21 mouse cellular contexts compared by ENCODE assay signal in genomic region chr11:50035726-50036125, GRCm38 (mm10). TPM values are rescaled to one million over a fixed set of nuclear protein-coding genes. Genes with fewer than 3 reads are reported as not detected.
DNase-seq lines count a peak whose midpoint lies in the region; ATAC-seq lines count a peak whose summit lies in the region.
"Had no signal": no experiment of that assay in that cellular context is flagged by ENCODE, and none has a peak within 500 bp of the region (broad histone marks: within the 10 kb centered on the region; RNA-seq: fewer than 3 reads in every experiment).

No protein-coding gene starts in this region.

- H3K27ac ChIP-seq in heart, embryonic 11.5 days (ENCODE audit: low read depth, low read length): no peak overlapping the region
- H3K27ac ChIP-seq in liver, embryonic 11.5 days (ENCODE audit: low read depth, low read length): no peak overlapping the region
- no peak overlapping the region for H3K27ac ChIP-seq in liver, embryonic 16.5 days (ENCODE audit: low read length)
- H3K27ac ChIP-seq: embryonic facial prominence, embryonic 12.5 days; forebrain, embryonic 15.5 days; heart, adult 2 months; hindbrain, embryonic 10.5 days; hindbrain, embryonic 15.5 days had no signal

- ATAC-seq in heart, embryonic 11.5 days (replicated peaks; ENCODE audit: insufficient number of reproducible peaks, low FRiP score, low TSS enrichment): no peak
- peak; percentile 57; the same call in 1 of the 2 replicates for ATAC-seq in liver, embryonic 11.5 days (replicated peaks; ENCODE audit: low FRiP score)
- peak; percentile 51; the same call in 1 of the 2 replicates for ATAC-seq in liver, embryonic 16.5 days (ENCODE audit: low read depth)
- no peak for ATAC-seq in cerebellum, adult (ENCODE audit: insufficient number of reproducible peaks, low FRiP score, low TSS enrichment)
- ATAC-seq: activated CD4-positive, CD25-positive, alpha-beta regulatory T cell, adult 4 months; CD4-positive, CD25-positive, alpha-beta regulatory T cell, adult 4 months; forebrain, embryonic 15.5 days; Patski had no signal

- DNase-seq in heart, adult 11 months: peak; percentile 21
- no peak for DNase-seq in liver, embryonic 11.5 days (ENCODE audit: low spot score)
- DNase-seq in yolk sac, embryonic 10.5 days (ENCODE audit: low spot score): peak; percentile 49
- no peak for DNase-seq in thymus, postnatal 36 days
- DNase-seq: adrenal gland, postnatal 14 days; B cell, adult 2 months; cerebellum, adult 8-10 months; cerebellum, postnatal 14 days; gastrocnemius, postnatal 10 days; heart, adult 2 months had no signal

- H3K9me3 ChIP-seq in heart, embryonic 11.5 days (replicated peaks; ENCODE audit: control insufficient read depth, low read length): no peaks in the 10 kb centered on the region
- H3K9me3 ChIP-seq in liver, embryonic 11.5 days (ENCODE audit: control insufficient read depth, low read length): no peaks in the 10 kb centered on the region
- H3K9me3 ChIP-seq in liver, embryonic 16.5 days (replicated peaks; ENCODE audit: control insufficient read depth, low read length): no peaks in the 10 kb centered on the region
- H3K9me3 ChIP-seq: embryonic facial prominence, embryonic 12.5 days; forebrain, embryonic 15.5 days; heart, embryonic 12.5 days; hindbrain, embryonic 10.5 days; hindbrain, embryonic 15.5 days had no signal

- H3K4me2 ChIP-seq in heart, embryonic 11.5 days: no peak overlapping the region
- H3K4me2 ChIP-seq in liver, embryonic 11.5 days: no peak overlapping the region
- no peak overlapping the region for H3K4me2 ChIP-seq in liver, embryonic 16.5 days (ENCODE audit: low read depth, low read length)
- H3K4me2 ChIP-seq: embryonic facial prominence, embryonic 12.5 days; forebrain, embryonic 15.5 days; heart, embryonic 12.5 days; hindbrain, embryonic 15.5 days had no signal

- no peak overlapping the region for H3K4me3 ChIP-seq in heart, embryonic 11.5 days (ENCODE audit: low read depth, low read length)
- no peak overlapping the region for H3K4me3 ChIP-seq in liver, embryonic 11.5 days (ENCODE audit: low read depth, low read length)
- H3K4me3 ChIP-seq in liver, embryonic 16.5 days (ENCODE audit: low read depth, low read length): no peak overlapping the region
- H3K4me3 ChIP-seq: embryonic facial prominence, embryonic 12.5 days; forebrain, embryonic 15.5 days; heart, adult 2 months; heart, embryonic 12.5 days; hindbrain, embryonic 10.5 days; hindbrain, embryonic 15.5 days had no signal

- no peaks in the 10 kb centered on the region for H3K36me3 ChIP-seq in heart, embryonic 11.5 days (ENCODE audit: control insufficient read depth, insufficient read depth, low read length)
- H3K36me3 ChIP-seq in liver, embryonic 11.5 days (ENCODE audit: control insufficient read depth, insufficient read depth, low read length): no peaks in the 10 kb centered on the region
- H3K36me3 ChIP-seq in liver, embryonic 16.5 days (ENCODE audit: control insufficient read depth, insufficient read depth): no peaks in the 10 kb centered on the region
- H3K36me3 ChIP-seq: embryonic facial prominence, embryonic 12.5 days; forebrain, embryonic 15.5 days; heart, embryonic 12.5 days; hindbrain, embryonic 10.5 days; hindbrain, embryonic 15.5 days had no signal

- peaks cover 5% of the 10 kb centered on the region for H3K4me1 ChIP-seq in heart, embryonic 11.5 days (ENCODE audit: control insufficient read depth, insufficient read depth, low read length)
- H3K4me1 ChIP-seq in liver, embryonic 11.5 days (replicated peaks; ENCODE audit: control insufficient read depth, insufficient read depth, low read length): peaks cover 31% of the 10 kb centered on the region
- H3K4me1 ChIP-seq in liver, embryonic 16.5 days (ENCODE audit: control insufficient read depth, low read depth, low read length): peaks cover 25% of the 10 kb centered on the region
- H3K4me1 ChIP-seq: hindbrain, embryonic 10.5 days had no signal

- WGBS in heart, embryonic 11.5 days (ENCODE audit: insufficient replicate concordance): 52% methylated on average over 3 of the region's 3 CpGs
- WGBS in liver, embryonic 11.5 days: 40% methylated on average over 3 of the region's 3 CpGs
- WGBS in liver, embryonic 16.5 days (ENCODE audit: insufficient replicate concordance): 14% methylated on average over 3 of the region's 3 CpGs

- H3K27me3 ChIP-seq in heart, embryonic 11.5 days (ENCODE audit: control insufficient read depth, insufficient read depth, low read length): no peaks in the 10 kb centered on the region
- H3K27me3 ChIP-seq in liver, embryonic 11.5 days (replicated peaks; ENCODE audit: control insufficient read depth, insufficient read depth, low read length): no peaks in the 10 kb centered on the region
- no peaks in the 10 kb centered on the region for H3K27me3 ChIP-seq in liver, embryonic 16.5 days (ENCODE audit: control insufficient read depth, insufficient read depth, low read depth, low read length)
- H3K27me3 ChIP-seq: embryonic facial prominence, embryonic 12.5 days; forebrain, embryonic 15.5 days; heart, embryonic 12.5 days; hindbrain, embryonic 15.5 days; Patski had no signal

- H3K9ac ChIP-seq in heart, embryonic 11.5 days (ENCODE audit: low read depth, low read length): no peak overlapping the region
- no peak overlapping the region for H3K9ac ChIP-seq in liver, embryonic 11.5 days (ENCODE audit: low read depth, low read length)
- H3K9ac ChIP-seq in liver, embryonic 16.5 days (ENCODE audit: low read depth, low read length): no peak overlapping the region
- H3K9ac ChIP-seq: embryonic facial prominence, embryonic 12.5 days; forebrain, embryonic 15.5 days; heart, embryonic 12.5 days; hindbrain, embryonic 15.5 days had no signal

RNA-seq across cellular contexts. Expression of gene Rnf130, which starts 10.6 kb away (rescaled TPM):
- polyA plus RNA-seq in heart, embryonic 11.5 days (2014; fragmentation: Nextera tagmentation; extraction: Ambion mirVana): 30.3 and 35.2 TPM in 2 replicates
- 47.8 and 48.0 TPM in 2 replicates for polyA plus RNA-seq in liver, embryonic 11.5 days (2014; fragmentation: Nextera tagmentation; extraction: Ambion mirVana)
- 21.3 and 21.9 TPM in 2 replicates for polyA plus RNA-seq in liver, embryonic 16.5 days (2015; fragmentation: Nextera tagmentation; extraction: Ambion mirVana)

Comparison
In these comparisons a context has a peak if more than half of its experiments do, and no peak if none do; other contexts are left out.
1. DNase-seq: peak in heart, adult 11 months (single experiment) and yolk sac, embryonic 10.5 days (single experiment); none in liver, embryonic 11.5 days (single experiment) and thymus, postnatal 36 days (0 of 2).
2. ATAC-seq: peak in liver, embryonic 11.5 days (single experiment) and liver, embryonic 16.5 days (single experiment); none in heart, embryonic 11.5 days (single experiment) and cerebellum, adult (single experiment).